Mouse (Mus musculus) MEL-GATA-1-ER (cell line): ENCODE data around the gene Iqcd.

ENCODE experiments used
- DNase-seq: peaks from one replicate; pipeline ENCODE4 v3.0.0-alpha.2; 2012; ENCODE audit warnings: low read depth; ENCODE audit errors: extremely low read depth

Iqcd gene

GRCm38 (mm10) chr5:120588569-120589094, at the start of gene Iqcd, which contains the start of gene Tpcn1:
TSS of gene Iqcd (plus strand) at chr5:120589016.
TSS of gene Tpcn1 (minus strand) at chr5:120588673.
- peak; percentile 95 for DNase-seq

GRCm38 (mm10) chr5:120548236-120548850, 40.5 kb upstream of the Iqcd start:
- DNase-seq, result no peak

- no peak for DNase-seq
These were observed 38.7 kb upstream of the Iqcd start for GRCm38 (mm10) chr5:120550137-120550536.

GRCm38 (mm10) chr5:120550673-120551072, 38.1 kb upstream of the Iqcd start:
- DNase-seq, result no peak

- DNase-seq, result no peak
These were observed 32.9 kb upstream of the Iqcd start for GRCm38 (mm10) chr5:120555871-120556270.

- DNase-seq, result no peak
These were observed 30.8 kb upstream of the Iqcd start for GRCm38 (mm10) chr5:120558041-120558440.

- DNase-seq, result no peak
These were observed 30.1 kb upstream of the Iqcd start for GRCm38 (mm10) chr5:120558762-120559161.

- DNase-seq, result no peak
These were observed 28.6 kb upstream of the Iqcd start for GRCm38 (mm10) chr5:120560129-120560615.

- DNase-seq, result no peak
These were observed 28.1 kb upstream of the Iqcd start for GRCm38 (mm10) chr5:120560616-120561311.

GRCm38 (mm10) chr5:120562956-120563913, 25.6 kb upstream of the Iqcd start:
- DNase-seq, result no peak

GRCm38 (mm10) chr5:120563914-120564311, 24.9 kb upstream of the Iqcd start:
- DNase-seq, result no peak

GRCm38 (mm10) chr5:120565171-120565905, 23.5 kb upstream of the Iqcd start:
- no peak for DNase-seq

GRCm38 (mm10) chr5:120566101-120566500, 22.7 kb upstream of the Iqcd start:
- DNase-seq, result no peak

- no peak for DNase-seq
These were observed 22.0 kb upstream of the Iqcd start for GRCm38 (mm10) chr5:120566681-120567252.

GRCm38 (mm10) chr5:120567253-120567701, 21.5 kb upstream of the Iqcd start:
- no peak for DNase-seq

- no peak for DNase-seq
These were observed 21.0 kb upstream of the Iqcd start for GRCm38 (mm10) chr5:120567761-120568211.

- no peak for DNase-seq
These were observed 20.5 kb upstream of the Iqcd start for GRCm38 (mm10) chr5:120568336-120568768.

GRCm38 (mm10) chr5:120568964-120569363, 19.9 kb upstream of the Iqcd start:
- DNase-seq, result no peak

- DNase-seq, result no peak
These were observed 19.0 kb upstream of the Iqcd start for GRCm38 (mm10) chr5:120569791-120570190.

GRCm38 (mm10) chr5:120570289-120570897, 18.4 kb upstream of the Iqcd start:
- no peak for DNase-seq
